Mouse (Mus musculus): ENCODE measurements at regions not wholly inside any gene's neighbourhood (a gene's known extent, or its start where the extent isn't known, plus 50 kb on each side); places are given as distances from the start of the nearest gene placed in this dataset.

GRCm38 (mm10) chr3:104586342-104587175, 51.9 kb upstream of the Slc16a1 start:
- no peak for DNase-seq

DNA sequence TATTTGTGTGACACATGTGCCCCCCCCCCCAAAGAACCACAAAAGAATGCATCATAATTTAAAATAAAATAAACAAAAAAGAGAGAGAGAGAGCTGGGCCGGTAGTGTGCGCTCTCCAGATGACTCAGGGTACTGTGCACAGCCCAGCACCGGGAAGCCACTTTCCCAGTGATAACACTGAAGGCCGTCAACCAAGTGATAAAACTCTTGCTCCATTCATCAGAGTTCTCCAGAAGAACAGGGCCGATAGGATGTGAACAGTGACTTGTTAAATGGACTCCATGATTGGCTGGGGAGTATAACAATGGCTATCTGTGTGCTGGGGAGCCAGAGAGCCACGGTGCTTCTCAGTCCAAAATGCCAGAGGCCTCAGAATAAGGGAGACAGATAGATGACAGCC, 53.2 kb upstream of the Slc16a1 start:
- no peak for DNase-seq

DNA sequence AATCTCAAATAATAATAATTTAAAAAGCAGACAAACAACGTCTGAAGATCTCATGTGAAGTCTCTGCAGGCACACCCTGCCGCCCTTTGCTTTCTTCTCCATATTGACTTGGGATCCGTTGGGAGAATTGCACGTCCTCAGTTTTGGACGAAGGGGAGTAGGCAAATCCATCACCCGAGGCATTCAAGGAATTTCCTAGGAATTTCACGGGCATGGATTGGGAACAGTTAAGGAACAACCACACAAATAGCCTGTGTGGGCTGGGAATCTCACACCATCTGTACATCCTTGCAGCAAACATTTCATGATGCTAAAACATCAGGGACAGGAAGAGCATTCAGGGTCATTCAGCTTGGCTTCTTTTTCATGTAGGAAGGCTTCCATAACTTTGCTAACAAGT, 55.2 kb upstream of the Slc16a1 start:
- DNase-seq: no peak

DNA sequence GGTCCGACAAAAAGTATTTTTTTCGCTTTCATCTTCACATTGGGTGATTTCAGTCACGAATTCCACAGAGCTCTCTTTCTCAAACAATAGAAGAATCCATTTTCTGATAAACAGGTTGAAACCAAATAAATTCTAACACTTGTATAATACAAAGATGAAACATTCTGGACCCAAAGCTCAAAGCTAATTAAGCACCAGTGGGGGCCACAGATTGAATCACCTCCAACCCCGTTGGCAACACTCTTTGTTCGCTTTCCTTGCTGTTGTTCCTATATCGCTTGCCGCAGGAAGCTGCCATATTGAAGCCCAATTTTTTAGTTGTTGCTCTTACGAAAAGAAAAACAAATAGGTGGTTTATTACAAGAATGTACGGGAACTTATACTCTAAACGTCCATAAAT, 55.9 kb upstream of the Slc16a1 start:
- DNase-seq: no peak

DNA sequence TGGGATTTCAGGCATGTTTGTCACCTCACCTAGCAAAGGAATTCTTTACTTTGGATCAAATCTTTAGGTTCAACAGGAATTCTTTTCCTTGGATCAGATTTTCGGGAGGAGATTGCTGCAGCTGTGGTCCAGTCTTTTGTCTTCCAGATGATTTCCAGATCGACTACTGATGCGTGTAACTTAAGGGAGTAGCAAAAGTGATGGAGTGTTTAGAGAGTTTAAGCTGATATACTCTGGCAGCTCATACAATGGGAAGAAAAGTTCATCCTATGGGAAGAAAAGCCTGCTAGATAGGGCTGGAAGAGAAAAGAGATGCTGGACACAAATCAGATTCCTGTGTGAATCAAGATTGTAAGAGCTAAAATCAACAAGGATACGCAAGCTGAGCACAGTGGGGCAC, 59.3 kb upstream of the Slc16a1 start:
- DNase-seq: no peak

- DNase-seq: no peak
Observed at GRCm38 (mm10) chr3:104578374-104578773, 60.1 kb upstream of the Slc16a1 start.

GRCm38 (mm10) chr3:104577228-104577927, 61.1 kb upstream of the Slc16a1 start:
- DNase-seq: no peak

GRCm38 (mm10) chr3:104573277-104573940, 61.7 kb upstream of the Lrig2 start:
- DNase-seq: no peak

DNA sequence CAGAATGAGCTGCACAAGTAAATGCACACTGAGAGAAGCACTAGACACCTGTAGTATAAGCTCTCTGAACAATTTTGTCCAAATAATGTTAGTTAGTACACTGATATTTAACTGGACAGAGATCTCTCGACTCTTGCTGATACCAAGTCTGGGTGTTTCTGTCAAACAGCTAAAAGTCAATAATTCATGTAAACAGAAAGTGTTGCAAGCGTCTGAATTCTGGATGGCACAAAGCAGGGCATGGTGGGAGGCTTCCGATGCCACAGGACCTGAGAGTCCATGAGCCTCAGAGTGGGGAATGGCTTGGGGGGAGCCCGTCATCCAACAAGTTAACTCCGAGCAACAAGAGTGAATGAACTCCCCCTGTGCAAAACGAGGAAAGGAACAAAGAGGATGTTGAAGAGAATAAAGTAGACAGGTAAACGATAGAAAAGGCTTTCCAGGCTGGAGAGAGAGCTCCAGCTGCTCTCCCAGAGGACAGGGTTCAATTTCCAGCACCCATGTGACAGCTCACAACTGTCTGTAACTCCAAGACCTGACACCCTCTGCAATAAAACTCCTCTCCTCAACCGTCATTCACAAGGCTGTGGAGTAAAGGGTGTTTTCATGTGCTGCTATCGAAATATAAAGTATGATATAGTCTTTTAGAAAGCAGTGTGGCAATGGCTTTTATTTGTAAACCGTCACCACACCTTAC, 60.4 kb upstream of the Lrig2 start:
- no peak for DNase-seq

- peak in 1 of 2 experiments; percentile 5 for DNase-seq
Observed at GRCm38 (mm10) chr3:104565423-104566230, 53.9 kb upstream of the Lrig2 start.

- DNase-seq: no peak
Observed at GRCm38 (mm10) chr3:104564857-104565256, 53.1 kb upstream of the Lrig2 start.

DNA sequence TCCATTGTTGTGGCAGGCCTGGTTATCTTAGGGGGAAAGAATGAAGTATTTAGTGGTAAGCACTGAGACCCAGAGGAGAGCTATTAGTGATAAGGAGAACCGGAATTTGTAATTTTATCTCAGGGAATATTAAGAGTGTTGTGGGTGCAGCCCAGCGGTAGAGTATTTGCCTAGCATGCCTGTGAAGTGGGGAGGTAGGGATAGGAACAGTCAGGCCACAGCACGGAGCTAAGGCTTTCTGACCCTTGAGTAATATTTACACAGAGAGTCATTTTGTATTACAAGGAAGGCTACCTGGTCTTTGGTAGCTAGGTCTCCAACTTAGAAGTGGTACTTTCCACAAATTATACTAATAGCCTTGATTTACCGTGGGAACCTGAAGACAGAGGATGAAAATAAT, 49.8 kb upstream of the Lrig2 start:
- no peak for DNase-seq
